Mouse (Mus musculus): ENCODE data around the gene Wdr53. TPM values are rescaled to one million over a fixed set of nuclear protein-coding genes. Genes with fewer than 3 reads are reported as not detected.
"Not testable (repeated sequence)": the region's sequence is repeated elsewhere in the genome, so short reads cannot be mapped to it uniquely, and the experiment has no call there.

Gene Wdr53
- polyA plus RNA-seq, 1 experiment from 2014 or later = 23.4 TPM

- H3K4me2 ChIP-seq = no peak overlapping the region
- no peaks in the 10 kb centered on the region for H3K9me3 ChIP-seq
- H3K4me3 ChIP-seq = no peak overlapping the region
- no peak overlapping the region for H3K9ac ChIP-seq
- peaks cover 62% of the 10 kb centered on the region for H3K36me3 ChIP-seq
- no peak overlapping the region for H3K27ac ChIP-seq
- no peaks in the 10 kb centered on the region for H3K27me3 ChIP-seq
- no peak for ATAC-seq (ENCODE audit: insufficient number of reproducible peaks, insufficient read depth, low FRiP score, low TSS enrichment, low read depth)
- H3K4me1 ChIP-seq = peaks cover 14% of the 10 kb centered on the region
These were observed 35.6 kb downstream of the Wdr53 start for GRCm38 (mm10) chr16:32282608-32283007.

- H3K4me3 ChIP-seq = no peak overlapping the region
- ATAC-seq (ENCODE audit: insufficient number of reproducible peaks, insufficient read depth, low FRiP score, low TSS enrichment, low read depth) = no peak
These were observed 44.8 kb downstream of the Wdr53 start for GRCm38 (mm10) chr16:32291821-32292220.

DNA sequence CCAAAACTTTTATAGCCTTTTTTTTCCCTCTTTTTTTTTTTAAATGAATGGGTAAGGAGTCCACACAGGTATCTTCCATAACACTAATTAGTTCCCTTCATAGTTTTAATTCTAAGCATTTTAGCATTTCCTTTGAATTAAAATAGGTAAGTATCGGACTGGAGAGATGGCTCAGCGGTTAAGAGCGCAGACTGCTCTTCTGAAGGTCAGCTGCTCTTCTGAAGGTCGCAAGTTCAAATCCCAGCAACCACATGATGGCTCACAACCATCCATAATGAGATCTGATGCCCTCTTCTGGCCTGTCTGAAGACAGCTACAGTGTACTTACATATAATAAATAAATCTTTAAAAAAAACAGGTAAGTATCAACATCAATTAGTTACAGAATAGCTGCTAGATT lies 52.6 kb downstream of the Wdr53 start:
- not testable (repeated sequence) for ATAC-seq (ENCODE audit: insufficient number of reproducible peaks, insufficient read depth, low FRiP score, low TSS enrichment, low read depth); H3K9me3 ChIP-seq; H3K4me2 ChIP-seq; H3K27ac ChIP-seq; H3K4me1 ChIP-seq; H3K4me3 ChIP-seq; H3K27me3 ChIP-seq; H3K9ac ChIP-seq
- peaks cover 51% of the 10 kb centered on the region for H3K36me3 ChIP-seq
- 95% methylated on average over 4 of the region's 4 CpGs for WGBS

More at GRCm38 (mm10) chr16:32291821-32292220, 44.8 kb downstream of the Wdr53 start:
- no peak overlapping the region for H3K27ac ChIP-seq
- H3K9ac ChIP-seq = no peak overlapping the region
- H3K36me3 ChIP-seq = peaks cover 61% of the 10 kb centered on the region
- H3K4me2 ChIP-seq = no peak overlapping the region
- H3K9me3 ChIP-seq = no peaks in the 10 kb centered on the region
- no peaks in the 10 kb centered on the region for H3K27me3 ChIP-seq
- no peaks in the 10 kb centered on the region for H3K4me1 ChIP-seq
- 94% methylated on average over 4 of the region's 4 CpGs for WGBS

DNA sequence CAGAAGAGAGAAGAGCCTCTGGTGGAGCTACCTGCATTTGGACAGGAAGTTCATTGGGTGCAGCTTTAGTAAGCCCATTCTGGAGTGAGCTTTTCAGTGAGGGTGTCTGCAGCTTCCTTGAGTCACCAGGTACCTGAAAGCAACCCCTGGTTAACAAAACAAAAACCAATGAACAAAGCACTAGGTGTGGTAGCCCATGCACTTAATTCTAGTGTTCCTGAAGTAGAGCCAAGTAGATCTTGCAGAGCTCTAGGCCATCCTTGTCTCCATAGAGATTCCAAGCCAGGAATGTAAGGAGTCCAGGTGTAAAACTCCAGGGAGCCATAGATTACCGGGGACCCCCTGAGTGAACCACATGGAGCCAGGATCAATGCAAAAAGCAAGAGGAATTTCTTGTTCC lies 56.0 kb downstream of the Wdr53 start:
- Histone ChIP-seq H3K27me3 (no peaks in the 10 kb centered on the region), H3K4me1 (no peaks in the 10 kb centered on the region), H3K4me3 (no peak overlapping the region), H3K9me3 (no peaks in the 10 kb centered on the region), H3K36me3 (peaks cover 28% of the 10 kb centered on the region), H3K27ac (no peak overlapping the region), H3K9ac (no peak overlapping the region), H3K4me2 (no peak overlapping the region)
- no peak for ATAC-seq (ENCODE audit: insufficient number of reproducible peaks, insufficient read depth, low FRiP score, low TSS enrichment, low read depth)
- 61% methylated on average over 1 of the region's 1 CpGs for WGBS

- Histone ChIP-seq H3K36me3 (peaks cover 20% of the 10 kb centered on the region), H3K9me3 (no peaks in the 10 kb centered on the region), H3K4me1 (no peaks in the 10 kb centered on the region), H3K4me2 (no peak overlapping the region), H3K9ac (no peak overlapping the region), H3K27me3 (no peaks in the 10 kb centered on the region), H3K4me3 (no peak overlapping the region), H3K27ac (no peak overlapping the region)
- no peak for ATAC-seq (ENCODE audit: insufficient number of reproducible peaks, insufficient read depth, low FRiP score, low TSS enrichment, low read depth)
- WGBS = 92% methylated on average over 7 of the region's 7 CpGs
These were observed 56.9 kb downstream of the Wdr53 start for GRCm38 (mm10) chr16:32303886-32304285.

MicroRNAs within 50 kb of the gene (microRNA counts, 519-probe panel; counts per million panel counts)
- microRNA mmu-miR-1946a = 2,200 counts per million, percentile 55 among the panel's probes with 10 or more counts

Small RNA genes within 50 kb of the gene (microRNA-seq; reads per million reads assigned to microRNA genes)
- not detected for gene Mir1946a

Other genes with a start within 250 kb of the Wdr53 start
- gene Senp5, start 243.9 kb upstream of the Wdr53 start, polyA plus RNA-seq (2015; fragmentation: Nextera tagmentation; extraction: Ambion mirVana) = 16.4 and 17.1 TPM in 2 replicates
- gene Pak2, start 167.9 kb upstream of the Wdr53 start, polyA plus RNA-seq (2015; fragmentation: Nextera tagmentation; extraction: Ambion mirVana) = 32.3 and 33.6 TPM in 2 replicates
- gene Pigx, start 147.5 kb upstream of the Wdr53 start, polyA plus RNA-seq (2015; fragmentation: Nextera tagmentation; extraction: Ambion mirVana) = 127 and 132 TPM in 2 replicates
- gene Cep19, start 147.4 kb upstream of the Wdr53 start, polyA plus RNA-seq (2015; fragmentation: Nextera tagmentation; extraction: Ambion mirVana) = 25.9 and 32.5 TPM in 2 replicates
- gene Nrros, start 81.6 kb upstream of the Wdr53 start, polyA plus RNA-seq (2015; fragmentation: Nextera tagmentation; extraction: Ambion mirVana) = 13.0 and 13.4 TPM in 2 replicates
- gene Bex6, start 67.4 kb upstream of the Wdr53 start, polyA plus RNA-seq (2015; fragmentation: Nextera tagmentation; extraction: Ambion mirVana) = not detected in 2 replicates
- 7.3 and 11.0 TPM in 2 replicates for gene Fbxo45, start 69 bp upstream of the Wdr53 start, polyA plus RNA-seq (2015; fragmentation: Nextera tagmentation; extraction: Ambion mirVana)
- 0.18 TPM in 1 of 2 replicates, not detected in the other for gene Smco1, start 24.2 kb downstream of the Wdr53 start, polyA plus RNA-seq (2015; fragmentation: Nextera tagmentation; extraction: Ambion mirVana)
- gene Rnf168, start 30.2 kb downstream of the Wdr53 start, polyA plus RNA-seq (2015; fragmentation: Nextera tagmentation; extraction: Ambion mirVana) = 40.3 and 41.6 TPM in 2 replicates
- 32.3 and 34.5 TPM in 2 replicates for gene Ubxn7, start 85.0 kb downstream of the Wdr53 start, polyA plus RNA-seq (2015; fragmentation: Nextera tagmentation; extraction: Ambion mirVana)
- gene Tm4sf19, start 153.3 kb downstream of the Wdr53 start, polyA plus RNA-seq (2015; fragmentation: Nextera tagmentation; extraction: Ambion mirVana) = not detected in 2 replicates
- gene Tctex1d2, start 172.5 kb downstream of the Wdr53 start, polyA plus RNA-seq (2015; fragmentation: Nextera tagmentation; extraction: Ambion mirVana) = 26.6 and 27.5 TPM in 2 replicates
- gene Pcyt1a, start 183.7 kb downstream of the Wdr53 start, polyA plus RNA-seq (2015; fragmentation: Nextera tagmentation; extraction: Ambion mirVana) = 34.2 TPM in 2 replicates
- 0.25 and 2.6 TPM in 2 replicates for gene Slc51a, start 240.7 kb downstream of the Wdr53 start, polyA plus RNA-seq (2015; fragmentation: Nextera tagmentation; extraction: Ambion mirVana)
- not detected in 2 replicates for gene Zdhhc19, start 249.0 kb downstream of the Wdr53 start, polyA plus RNA-seq (2015; fragmentation: Nextera tagmentation; extraction: Ambion mirVana)

Data from embryonic facial prominence, embryonic 13.5 days (tissue).